Mouse (Mus musculus): Measurements from ENCODE around the gene Ptgir. TPM values are rescaled to one million over a fixed set of nuclear protein-coding genes. Genes with fewer than 3 reads are reported as not detected.

Gene Ptgir
- total RNA-seq, 2 experiments from 2014 or later = 0.11 to 0.21 TPM

GRCm38 (mm10) chr7:16876608-16877007 lies 29.7 kb upstream of the Ptgir start:
- DNase-seq (ENCODE audit: extremely low spot score in 1 of 2, low spot score in 2 of 2) = no peak
- intact Hi-C loops (cut with DNase I) = no loop called here
- TF ChIP-seq CTCF (IDR thresholded peaks at IDR 0.05) = no peak
- Histone ChIP-seq H3K4me3 (peak overlapping the region; percentile 96), H3K27ac (peak overlapping the region; percentile 51; the same call in 1 of the 2 replicates)

- no peak for DNase-seq (ENCODE audit: extremely low spot score in 1 of 2, low spot score in 2 of 2)
- no peak overlapping the region for H3K27ac ChIP-seq
- H3K4me3 ChIP-seq = no peak overlapping the region
- peak; percentile 29 for TF ChIP-seq CTCF (IDR thresholded peaks at IDR 0.05)
- intact Hi-C loops (cut with DNase I) = no loop called here
These were observed 28.6 kb upstream of the Ptgir start for GRCm38 (mm10) chr7:16877717-16878116.

GRCm38 (mm10) chr7:16879796-16880547 lies 26.3 kb upstream of the Ptgir start:
- H3K27ac ChIP-seq = peak overlapping the region; percentile 32; the same call in 1 of the 2 replicates
- intact Hi-C loops (cut with DNase I) = loop anchor here (10.0 kb wide), 1 partner anchor 135 kb away; no protein-coding TSS in a partner anchor
- no peak for DNase-seq (ENCODE audit: extremely low spot score in 1 of 2, low spot score in 2 of 2)
- H3K4me3 ChIP-seq = no peak overlapping the region
- no peak for TF ChIP-seq CTCF (IDR thresholded peaks at IDR 0.05)

- TF ChIP-seq CTCF (IDR thresholded peaks at IDR 0.05) = no peak
- intact Hi-C loops (cut with DNase I) = loop anchor here (10.0 kb wide), 1 partner anchor 136 kb away; no protein-coding TSS in a partner anchor
- no peak overlapping the region for H3K4me3 ChIP-seq
- H3K27ac ChIP-seq = peak overlapping the region; percentile 32; the same call in 1 of the 2 replicates
- DNase-seq (ENCODE audit: extremely low spot score in 1 of 2, low spot score in 2 of 2) = no peak
These were observed 25.7 kb upstream of the Ptgir start for GRCm38 (mm10) chr7:16880615-16881014.

GRCm38 (mm10) chr7:16883162-16883561 lies 23.1 kb upstream of the Ptgir start:
- no peak for DNase-seq (ENCODE audit: extremely low spot score in 1 of 2, low spot score in 2 of 2)
- Histone ChIP-seq H3K27ac (no peak overlapping the region), H3K4me3 (no peak overlapping the region)
- intact Hi-C loops (cut with DNase I) = loop anchor here (10.0 kb wide), 1 partner anchor 138 kb away; no protein-coding TSS in a partner anchor
- TF ChIP-seq CTCF (IDR thresholded peaks at IDR 0.05) = no peak

- DNase-seq (ENCODE audit: extremely low spot score in 1 of 2, low spot score in 2 of 2) = no peak
- H3K4me3 ChIP-seq = no peak overlapping the region
- no peak overlapping the region for H3K27ac ChIP-seq
- TF ChIP-seq CTCF (IDR thresholded peaks at IDR 0.05) = no peak
- intact Hi-C loops (cut with DNase I) = loop anchor here (10.0 kb wide), 1 partner anchor 140 kb away; no protein-coding TSS in a partner anchor
These were observed 22.0 kb upstream of the Ptgir start for GRCm38 (mm10) chr7:16884334-16884733.

GRCm38 (mm10) chr7:16885271-16885776 lies 21.0 kb upstream of the Ptgir start:
- no peak overlapping the region for H3K4me3 ChIP-seq
- TF ChIP-seq CTCF (IDR thresholded peaks at IDR 0.05) = no peak
- no peak overlapping the region for H3K27ac ChIP-seq
- DNase-seq (ENCODE audit: extremely low spot score in 1 of 2, low spot score in 2 of 2) = no peak
- intact Hi-C loops (cut with DNase I) = loop anchor here (10.0 kb wide), 1 partner anchor 141 kb away; no protein-coding TSS in a partner anchor

GRCm38 (mm10) chr7:16885905-16886304 lies 20.4 kb upstream of the Ptgir start:
- Histone ChIP-seq H3K4me3 (no peak overlapping the region), H3K27ac (no peak overlapping the region)
- DNase-seq (ENCODE audit: extremely low spot score in 1 of 2, low spot score in 2 of 2) = no peak
- TF ChIP-seq CTCF (IDR thresholded peaks at IDR 0.05) = no peak
- intact Hi-C loops (cut with DNase I) = loop anchor here (10.0 kb wide), 1 partner anchor 141 kb away; no protein-coding TSS in a partner anchor

- intact Hi-C loops (cut with DNase I) = no loop called here
- no peak overlapping the region for H3K4me3 ChIP-seq
- H3K27ac ChIP-seq = no peak overlapping the region
- no peak for TF ChIP-seq CTCF (IDR thresholded peaks at IDR 0.05)
- DNase-seq (ENCODE audit: extremely low spot score in 1 of 2, low spot score in 2 of 2) = no peak
These were observed 15.8 kb upstream of the Ptgir start for GRCm38 (mm10) chr7:16890536-16890935.

- TF ChIP-seq CTCF (IDR thresholded peaks at IDR 0.05) = no peak
- intact Hi-C loops (cut with DNase I) = no loop called here
- peak overlapping the region; percentile 42 for H3K27ac ChIP-seq
These were observed 15.3 kb upstream of the Ptgir start for GRCm38 (mm10) chr7:16890944-16891343.

GRCm38 (mm10) chr7:16891641-16892351 lies 14.5 kb upstream of the Ptgir start, which contains the start of gene Gng8:
Gene Gng8 (plus strand): TSS chr7:16891786.
- peak; percentile 86 for TF ChIP-seq CTCF (IDR thresholded peaks at IDR 0.05)
- intact Hi-C loops (cut with DNase I) = loop anchor here (1.0 kb wide), 1 partner anchor 17 kb away; no protein-coding TSS in a partner anchor
- peak within 1 kb of the TSS; percentile 42 for H3K27ac ChIP-seq
- DNase-seq (ENCODE audit: extremely low spot score in 1 of 2, low spot score in 2 of 2) = peak; percentile 83
- peak within 1 kb of the TSS; percentile 34 for H3K4me3 ChIP-seq

More at GRCm38 (mm10) chr7:16890944-16891343, 15.3 kb upstream of the Ptgir start:
- no peak for DNase-seq (ENCODE audit: extremely low spot score in 1 of 2, low spot score in 2 of 2)
- H3K4me3 ChIP-seq = no peak overlapping the region

Measured in left cerebral cortex, adult 2 months (tissue).